10 mouse cellular contexts compared by ENCODE assay signal in the genomic region with DNA sequence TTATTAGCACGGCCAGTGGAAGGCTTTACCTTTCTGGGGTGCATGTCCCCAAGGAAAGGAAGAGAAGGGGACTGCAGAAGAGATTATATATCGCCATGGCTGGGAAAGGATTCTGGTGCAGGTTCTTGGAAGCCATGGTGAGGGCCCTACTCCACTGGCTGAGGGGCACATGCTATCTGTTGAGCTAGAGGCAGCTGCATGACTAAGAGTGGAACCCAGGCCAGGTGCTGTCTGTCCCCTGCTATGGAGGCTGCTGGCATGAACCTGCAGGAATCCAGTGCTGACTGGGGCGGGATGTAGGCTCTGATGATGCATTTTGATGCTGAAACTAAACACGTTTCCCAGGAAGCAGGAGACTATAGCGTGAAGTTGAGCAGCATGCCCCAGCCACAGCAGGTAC.
DNase-seq lines count a peak whose midpoint lies in the region; ATAC-seq and TF ChIP-seq lines count a peak whose summit lies in the region.
"Had no signal": no experiment of that assay in that cellular context is flagged by ENCODE, and none has a peak within 500 bp of the region (broad histone marks: within the 10 kb centered on the region; RNA-seq: fewer than 3 reads in every experiment).

No protein-coding gene starts in this region.

- no peak for TF ChIP-seq CTCF in midbrain, postnatal 0 days (IDR thresholded peaks at IDR 0.05)

- no peaks in the 10 kb centered on the region for H3K36me3 ChIP-seq in hindbrain, embryonic 10.5 days
- H3K36me3 ChIP-seq in hindbrain, embryonic 11.5 days (ENCODE audit: control insufficient read depth, insufficient read depth, low read length): no peaks in the 10 kb centered on the region
- no peaks in the 10 kb centered on the region for H3K36me3 ChIP-seq in midbrain, embryonic 13.5 days
- H3K36me3 ChIP-seq in midbrain, postnatal 0 days (ENCODE audit: insufficient read depth, low read length): no peaks in the 10 kb centered on the region
- H3K36me3 ChIP-seq in intestine, embryonic 15.5 days: no peaks in the 10 kb centered on the region

- 73% methylated on average over 5 of the region's 5 CpGs for WGBS in hindbrain, embryonic 10.5 days
- 70% methylated on average over 5 of the region's 5 CpGs for WGBS in hindbrain, embryonic 11.5 days
- WGBS in midbrain, embryonic 13.5 days: 83% methylated on average over 5 of the region's 5 CpGs
- 74% methylated on average over 5 of the region's 5 CpGs for WGBS in midbrain, postnatal 0 days
- WGBS in intestine, embryonic 15.5 days: 61% methylated on average over 5 of the region's 5 CpGs

- no peak overlapping the region for H3K4me3 ChIP-seq in hindbrain, embryonic 10.5 days
- H3K4me3 ChIP-seq in hindbrain, embryonic 11.5 days (ENCODE audit: low read depth, low read length): no peak overlapping the region
- H3K4me3 ChIP-seq in midbrain, embryonic 13.5 days (replicated peaks): no peak overlapping the region
- H3K4me3 ChIP-seq in midbrain, postnatal 0 days (ENCODE audit: low read depth, low read length): no peak overlapping the region
- H3K4me3 ChIP-seq in intestine, embryonic 15.5 days (replicated peaks): no peak overlapping the region

- no peaks in the 10 kb centered on the region for H3K9me3 ChIP-seq in hindbrain, embryonic 10.5 days
- H3K9me3 ChIP-seq in hindbrain, embryonic 11.5 days (ENCODE audit: control insufficient read depth, low read length): no peaks in the 10 kb centered on the region
- no peaks in the 10 kb centered on the region for H3K9me3 ChIP-seq in midbrain, embryonic 13.5 days
- no peaks in the 10 kb centered on the region for H3K9me3 ChIP-seq in midbrain, postnatal 0 days (ENCODE audit: low read length)
- no peaks in the 10 kb centered on the region for H3K9me3 ChIP-seq in intestine, embryonic 15.5 days

- no peak overlapping the region for H3K9ac ChIP-seq in hindbrain, embryonic 11.5 days (ENCODE audit: low read depth, low read length)
- H3K9ac ChIP-seq in midbrain, embryonic 13.5 days (replicated peaks): no peak overlapping the region
- no peak overlapping the region for H3K9ac ChIP-seq in midbrain, postnatal 0 days (replicated peaks; ENCODE audit: low read length, poor library complexity, severe bottlenecking)
- H3K9ac ChIP-seq in intestine, embryonic 15.5 days: no peak overlapping the region

- no peak for DNase-seq in hindbrain, embryonic 10.5 days (ENCODE audit: low spot score)
- DNase-seq in hindbrain, embryonic 11.5 days (ENCODE audit: low spot score): no peak
- DNase-seq in midbrain, postnatal 0 days (ENCODE audit: low spot score): no peak
- DNase-seq in right cerebral cortex, postnatal 25 days: no peak
- DNase-seq: spleen, adult 18-20 months; thymus, postnatal 4 days had no signal

- no peak overlapping the region for H3K4me2 ChIP-seq in hindbrain, embryonic 11.5 days (replicated peaks; ENCODE audit: low read depth, low read length)
- H3K4me2 ChIP-seq in midbrain, embryonic 13.5 days (replicated peaks): no peak overlapping the region
- no peak overlapping the region for H3K4me2 ChIP-seq in midbrain, postnatal 0 days (ENCODE audit: low read depth, low read length, poor library complexity, severe bottlenecking)
- H3K4me2 ChIP-seq in intestine, embryonic 15.5 days (replicated peaks): no peak overlapping the region

- H3K4me1 ChIP-seq in hindbrain, embryonic 10.5 days (replicated peaks): peaks cover 48% of the 10 kb centered on the region
- no peaks in the 10 kb centered on the region for H3K4me1 ChIP-seq in hindbrain, embryonic 11.5 days (replicated peaks; ENCODE audit: control insufficient read depth, insufficient read depth, low read length)
- peaks cover 17% of the 10 kb centered on the region for H3K4me1 ChIP-seq in midbrain, embryonic 13.5 days (replicated peaks)
- H3K4me1 ChIP-seq in midbrain, postnatal 0 days (ENCODE audit: insufficient read depth, low read length): no peaks in the 10 kb centered on the region
- peaks cover 21% of the 10 kb centered on the region for H3K4me1 ChIP-seq in intestine, embryonic 15.5 days (replicated peaks)

- ATAC-seq in hindbrain, embryonic 11.5 days (ENCODE audit: low FRiP score): no peak
- ATAC-seq in midbrain, embryonic 13.5 days: no peak
- ATAC-seq in midbrain, postnatal 0 days (ENCODE audit: low FRiP score): no peak
- ATAC-seq in intestine, embryonic 15.5 days: no peak
- ATAC-seq in megakaryocyte-erythroid progenitor cell, adult 5-6 weeks (replicated peaks; ENCODE audit: low FRiP score, low TSS enrichment, poor library complexity, severe bottlenecking): no peak

- peak overlapping the region; percentile 57 for H3K27ac ChIP-seq in hindbrain, embryonic 10.5 days
- H3K27ac ChIP-seq in hindbrain, embryonic 11.5 days (ENCODE audit: low read depth, low read length): no peak overlapping the region
- H3K27ac ChIP-seq in midbrain, embryonic 13.5 days: peak overlapping the region; percentile 48; the same call in 1 of the 2 replicates
- H3K27ac ChIP-seq in midbrain, postnatal 0 days (ENCODE audit: low read depth, low read length): no peak overlapping the region; the same call in 1 of the 2 replicates
- peak overlapping the region; percentile 64 for H3K27ac ChIP-seq in intestine, embryonic 15.5 days
- H3K27ac ChIP-seq: macrophage had no signal

- H3K27me3 ChIP-seq in hindbrain, embryonic 10.5 days (ENCODE audit: insufficient read depth, poor library complexity, severe bottlenecking): no peaks in the 10 kb centered on the region
- no peaks in the 10 kb centered on the region for H3K27me3 ChIP-seq in hindbrain, embryonic 11.5 days (ENCODE audit: control insufficient read depth, insufficient read depth, low read length)
- H3K27me3 ChIP-seq in midbrain, embryonic 13.5 days: no peaks in the 10 kb centered on the region
- H3K27me3 ChIP-seq in midbrain, postnatal 0 days (ENCODE audit: insufficient read depth, low read length): no peaks in the 10 kb centered on the region
- no peaks in the 10 kb centered on the region for H3K27me3 ChIP-seq in intestine, embryonic 15.5 days (replicated peaks)

Comparison
In these comparisons a context has a peak if more than half of its experiments do, and no peak if none do; other contexts are left out.
1. H3K27ac ChIP-seq: peak in hindbrain, embryonic 10.5 days (single experiment), midbrain, embryonic 13.5 days (single experiment) and intestine, embryonic 15.5 days (single experiment); none in hindbrain, embryonic 11.5 days (single experiment) and midbrain, postnatal 0 days (single experiment).